Mouse (Mus musculus): ENCODE data around the gene Ccnb1ip1.

GRCm38 (mm10) chr14:50795965-50796364 is 11.6 kb downstream of the Ccnb1ip1 start:
- TF ChIP-seq TCF12 (IDR thresholded peaks at IDR 0.05; ENCODE audit: low read depth, low read length) (no peak), CTCF (conservative IDR thresholded peaks at IDR 0.05 in 1 of 2, IDR thresholded peaks at IDR 0.05 in 1 of 2; ENCODE audit: low read depth in 2 of 2, low read length in 2 of 2) (no peak), E2F4 (IDR thresholded peaks at IDR 0.05; ENCODE audit: insufficient replicate concordance, low read depth, low read length) (no peak), EP300 (IDR thresholded peaks at IDR 0.05; ENCODE audit: low read length) (no peak), POLR2A (IDR thresholded peaks at IDR 0.05; ENCODE audit: low read depth, low read length) (no peak), ZC3H11A (IDR thresholded peaks at IDR 0.05; ENCODE audit: low read depth, low read length) (no peak), POLR2AphosphoS2 (IDR thresholded peaks at IDR 0.05; ENCODE audit: low read depth, low read length) (no peak), HCFC1 (IDR thresholded peaks at IDR 0.05; ENCODE audit: low read depth, low read length) (no peak), KAT2A (IDR thresholded peaks at IDR 0.05; ENCODE audit: insufficient replicate concordance, low read length) (no peak), USF2 (conservative IDR thresholded peaks at IDR 0.05; ENCODE audit: low read depth, low read length) (no peak), MAX (IDR thresholded peaks at IDR 0.05; ENCODE audit: low read length) (no peak), MAFK (IDR thresholded peaks at IDR 0.05; ENCODE audit: insufficient replicate concordance, low read length) (no peak), RAD21 (IDR thresholded peaks at IDR 0.05; ENCODE audit: low read depth, low read length) (no peak), CHD2 (IDR thresholded peaks at IDR 0.05; ENCODE audit: low read length) (no peak)
